Mouse (Mus musculus) neural tube, postnatal 0 days (tissue): ENCODE data around the gene Ppp1r3g. TPM values are rescaled to one million over a fixed set of nuclear protein-coding genes. Genes with fewer than 3 reads are reported as not detected.

ENCODE experiments used
- polyA plus RNA-seq: library from polyadenylated mRNA; unstranded; fragments of >200 nt; fragmentation: Nextera tagmentation; extraction: Ambion mirVana; gene quantifications from 2 replicates; pipeline ENCODE4 v1.2.1, GENCODE M21; 2015

Ppp1r3g gene
- polyA plus RNA-seq = 1.3 and 2.0 TPM in 2 replicates

DNA sequence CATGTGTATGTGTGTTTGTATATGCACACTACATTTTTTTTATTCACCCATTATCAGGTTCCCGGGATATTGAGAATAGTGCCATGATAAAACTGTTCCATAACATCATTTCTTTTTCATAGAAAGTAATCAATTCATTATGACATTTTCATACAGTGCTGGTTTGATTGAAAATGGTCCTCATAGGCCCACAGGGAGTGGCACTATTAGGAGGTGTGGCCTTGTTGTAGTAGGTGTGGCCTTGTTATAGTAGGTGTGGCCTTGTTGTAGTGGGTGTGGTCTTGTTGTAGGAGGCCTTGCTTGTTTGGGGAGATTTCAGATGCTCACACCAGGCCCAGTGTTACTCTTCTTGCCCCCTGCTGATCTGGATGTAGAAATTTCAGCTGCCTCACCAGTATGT is at the start of gene Ppp1r3g:
Gene Ppp1r3g (plus strand): TSS at position 301 of the 400 bp plus-strand sequence.

Other genes with a start within 250 kb of the Ppp1r3g start
- gene Rpp40, start 52.5 kb upstream of the Ppp1r3g start, polyA plus RNA-seq = 7.1 and 8.9 TPM in 2 replicates
- 27.0 and 30.1 TPM in 2 replicates for gene Fars2, start 158.6 kb downstream of the Ppp1r3g start, polyA plus RNA-seq
- 48.2 and 50.1 TPM in 2 replicates for gene Lyrm4, start 158.7 kb downstream of the Ppp1r3g start, polyA plus RNA-seq